Mouse (Mus musculus): ENCODE measurements around the gene Stx1a. TPM values are rescaled to one million over a fixed set of nuclear protein-coding genes. Genes with fewer than 3 reads are reported as not detected.

Gene Stx1a
- total and polyA plus RNA-seq, 2 experiments from 2014 or later = 165 to 190 TPM

GRCm38 (mm10) chr5:134977837-134978236 is 45.4 kb upstream of the Stx1a start:
- Histone ChIP-seq H3K27ac (ENCODE audit: low read depth, low read length) (no peak overlapping the region), H3K36me3 (ENCODE audit: insufficient read depth, low read length) (no peaks in the 10 kb centered on the region), H3K27me3 (ENCODE audit: insufficient read depth, low read length) (no peaks in the 10 kb centered on the region), H3K9me3 (ENCODE audit: low read length) (no peaks in the 10 kb centered on the region), H3K9ac (replicated peaks; ENCODE audit: low read length, poor library complexity, severe bottlenecking) (no peak overlapping the region), H3K4me2 (ENCODE audit: low read depth, low read length, poor library complexity, severe bottlenecking) (no peak overlapping the region), H3K4me1 (ENCODE audit: insufficient read depth, low read length) (no peaks in the 10 kb centered on the region), H3K4me3 (ENCODE audit: low read depth, low read length) (no peak overlapping the region)
- ATAC-seq (ENCODE audit: low FRiP score) = no peak
- WGBS = 85% methylated on average over 4 of the region's 4 CpGs
- no peak for DNase-seq (ENCODE audit: low spot score)
- TF ChIP-seq CTCF (IDR thresholded peaks at IDR 0.05) = no peak

GRCm38 (mm10) chr5:134981149-134981548 is 42.1 kb upstream of the Stx1a start:
- Histone ChIP-seq H3K4me2 (ENCODE audit: low read depth, low read length, poor library complexity, severe bottlenecking) (no peak overlapping the region), H3K4me3 (ENCODE audit: low read depth, low read length) (no peak overlapping the region), H3K9me3 (ENCODE audit: low read length) (no peaks in the 10 kb centered on the region), H3K9ac (replicated peaks; ENCODE audit: low read length, poor library complexity, severe bottlenecking) (no peak overlapping the region), H3K4me1 (ENCODE audit: insufficient read depth, low read length) (0 out of 2 replicates have a peak, but pooled peaks cover under 1% of the 10 kb centered on the region), H3K27me3 (ENCODE audit: insufficient read depth, low read length) (peaks cover 18% of the 10 kb centered on the region), H3K27ac (ENCODE audit: low read depth, low read length) (no peak overlapping the region), H3K36me3 (ENCODE audit: insufficient read depth, low read length) (no peaks in the 10 kb centered on the region)
- DNase-seq (ENCODE audit: low spot score) (no peak), ATAC-seq (ENCODE audit: low FRiP score) (no peak)
- TF ChIP-seq CTCF (IDR thresholded peaks at IDR 0.05) = no peak
- 71% methylated on average over 10 of the region's 10 CpGs for WGBS

- ATAC-seq (ENCODE audit: low FRiP score) = no peak
- no peak for DNase-seq (ENCODE audit: low spot score)
- no peak for TF ChIP-seq CTCF (IDR thresholded peaks at IDR 0.05)
- H3K4me3 ChIP-seq (ENCODE audit: low read depth, low read length) = no peak overlapping the region
- H3K27ac ChIP-seq (ENCODE audit: low read depth, low read length) = no peak overlapping the region
- WGBS = 85% methylated on average over 1 of the region's 1 CpGs
- H3K36me3 ChIP-seq (ENCODE audit: insufficient read depth, low read length) = no peaks in the 10 kb centered on the region
- H3K9me3 ChIP-seq (ENCODE audit: low read length) = no peaks in the 10 kb centered on the region
- no peak overlapping the region for H3K4me2 ChIP-seq (ENCODE audit: low read depth, low read length, poor library complexity, severe bottlenecking)
- H3K9ac ChIP-seq (replicated peaks; ENCODE audit: low read length, poor library complexity, severe bottlenecking) = no peak overlapping the region
- H3K27me3 ChIP-seq (ENCODE audit: insufficient read depth, low read length) = peaks cover 36% of the 10 kb centered on the region
- H3K4me1 ChIP-seq (ENCODE audit: insufficient read depth, low read length) = peaks cover 4% of the 10 kb centered on the region; the same call in 1 of the 2 replicates
These were observed 40.2 kb upstream of the Stx1a start for GRCm38 (mm10) chr5:134983111-134983510.

- no peak for ATAC-seq (ENCODE audit: low FRiP score)
- no peak overlapping the region for H3K27ac ChIP-seq (ENCODE audit: low read depth, low read length)
- WGBS = 5% methylated on average over 3 of the region's 3 CpGs
- no peaks in the 10 kb centered on the region for H3K9me3 ChIP-seq (ENCODE audit: low read length)
- peaks cover 4% of the 10 kb centered on the region; the same call in 1 of the 2 replicates for H3K4me1 ChIP-seq (ENCODE audit: insufficient read depth, low read length)
- TF ChIP-seq CTCF (IDR thresholded peaks at IDR 0.05) = no peak
- H3K9ac ChIP-seq (replicated peaks; ENCODE audit: low read length, poor library complexity, severe bottlenecking) = no peak overlapping the region
- no peak overlapping the region for H3K4me3 ChIP-seq (ENCODE audit: low read depth, low read length)
- H3K36me3 ChIP-seq (ENCODE audit: insufficient read depth, low read length) = no peaks in the 10 kb centered on the region
- H3K4me2 ChIP-seq (ENCODE audit: low read depth, low read length, poor library complexity, severe bottlenecking) = no peak overlapping the region
- peaks cover 41% of the 10 kb centered on the region for H3K27me3 ChIP-seq (ENCODE audit: insufficient read depth, low read length)
- no peak for DNase-seq (ENCODE audit: low spot score)
These were observed 39.5 kb upstream of the Stx1a start for GRCm38 (mm10) chr5:134983771-134984170.

- peak within 1 kb of the TSS; percentile 25 for H3K4me3 ChIP-seq (ENCODE audit: low read depth, low read length)
- H3K4me2 ChIP-seq (ENCODE audit: low read depth, low read length, poor library complexity, severe bottlenecking) = peak within 1 kb of the TSS; percentile 38
- H3K9me3 ChIP-seq (ENCODE audit: low read length) = no peaks in the 10 kb centered on the region
- no peak for TF ChIP-seq CTCF (IDR thresholded peaks at IDR 0.05)
- no peak within 1 kb of the TSS for H3K27ac ChIP-seq (ENCODE audit: low read depth, low read length)
- DNase-seq (ENCODE audit: low spot score) = peak; percentile 28
- peaks cover 4% of the 10 kb centered on the region; the same call in 1 of the 2 replicates for H3K4me1 ChIP-seq (ENCODE audit: insufficient read depth, low read length)
- H3K36me3 ChIP-seq (ENCODE audit: insufficient read depth, low read length) = no peaks in the 10 kb centered on the region
- H3K9ac ChIP-seq (replicated peaks; ENCODE audit: low read length, poor library complexity, severe bottlenecking) = 0 out of 2 replicates have a peak within 1 kb of the TSS, but pooled peaks have one; percentile 13
- WGBS = under 1% methylated on average over 25 of the region's 25 CpGs
- ATAC-seq (ENCODE audit: low FRiP score) = no peak; the same call in 1 of the 2 replicates
- H3K27me3 ChIP-seq (ENCODE audit: insufficient read depth, low read length) = peaks cover 41% of the 10 kb centered on the region
These were observed 37.5 kb upstream of the Stx1a start, which contains the start of gene Cldn3 for GRCm38 (mm10) chr5:134985633-134986297. Gene Cldn3, plus strand, starts transcription at chr5:134986214.

Measured in midbrain, postnatal 0 days (tissue).